Mouse (Mus musculus) midbrain, embryonic 14.5 days (tissue): ENCODE measurements around the gene Rfesd. TPM values are rescaled to one million over a fixed set of nuclear protein-coding genes. Genes with fewer than 3 reads are reported as not detected.
A peak's percentile ranks its signal among the peaks of the same experiment; 100 is the strongest.

Source experiments
- ATAC-seq: fragments of 200-750 bp; cut with Nextera tagmentation; 2 replicates; pipeline ENCODE4 v1.8.0; 2017; ENCODE audit warnings: moderate number of reproducible peaks, moderate library complexity; ENCODE audit not compliant: low FRiP score, low TSS enrichment
- DNase-seq: peaks from one replicate; pipeline ENCODE4 v3.0.0-alpha.2; 2015
- H3K27ac ChIP-seq: fragments of 300-500 bp; sonication (generic); replicated peaks from 2 replicates; pipeline ENCODE4 v1.5.1; 2014; ENCODE audit warnings: mild to moderate bottlenecking, low read depth, low read length, moderate library complexity
- H3K27me3 ChIP-seq: fragments of 300-500 bp; sonication (generic); 2 replicates; pipeline ENCODE4 v1.6.1; 2014; ENCODE audit warnings: low read length, control low read depth, mixed read lengths; ENCODE audit not compliant: control insufficient read depth, insufficient read depth
- H3K36me3 ChIP-seq: fragments of 300-500 bp; sonication (generic); 2 replicates; pipeline ENCODE4 v1.6.1; 2014; ENCODE audit warnings: low read length, control low read depth; ENCODE audit not compliant: control insufficient read depth, insufficient read depth
- H3K4me1 ChIP-seq: fragments of 300-500 bp; sonication (generic); 2 replicates; pipeline ENCODE4 v1.6.1; 2014; ENCODE audit warnings: mild to moderate bottlenecking, antibody characterized with exemption, low read length, control low read depth; ENCODE audit not compliant: control insufficient read depth, insufficient read depth
- H3K4me2 ChIP-seq: fragments of 300-500 bp; sonication (generic); 2 replicates; pipeline ENCODE4 v1.6.1; 2014; ENCODE audit warnings: mild to moderate bottlenecking, low read length, moderate library complexity
- H3K4me3 ChIP-seq: fragments of 300-500 bp; sonication (generic); replicated peaks from 2 replicates; pipeline ENCODE4 v1.5.1; 2014; ENCODE audit warnings: low read depth, low read length
- H3K9ac ChIP-seq: fragments of 300-500 bp; sonication (generic); replicated peaks from 2 replicates; pipeline ENCODE4 v1.6.1; 2014; ENCODE audit warnings: mild to moderate bottlenecking, low read length, moderate library complexity
- H3K9me3 ChIP-seq: fragments of 300-500 bp; sonication (generic); 2 replicates; pipeline ENCODE4 v1.6.1; 2016; ENCODE audit warnings: low read length, control low read depth, mixed read lengths; ENCODE audit not compliant: control insufficient read depth
- WGBS: fragments of 180-500 bp; shearing (Covaris S2); extraction: QIAGEN DNeasy Blood & Tissue Kit; methylation state at CpG from one replicate; pipeline ENCODE4 v1.1.7; 2014; 5-methylcytosine and 5-hydroxymethylcytosine counted together
- polyA plus RNA-seq: library from polyadenylated mRNA; unstranded; fragments of >200 nt; fragmentation: Nextera tagmentation; extraction: Ambion mirVana; gene quantifications from 2 replicates; pipeline ENCODE4 v1.2.1, GENCODE M21; 2014

Rfesd gene
- 19.6 and 24.1 TPM in 2 replicates for polyA plus RNA-seq

DNA sequence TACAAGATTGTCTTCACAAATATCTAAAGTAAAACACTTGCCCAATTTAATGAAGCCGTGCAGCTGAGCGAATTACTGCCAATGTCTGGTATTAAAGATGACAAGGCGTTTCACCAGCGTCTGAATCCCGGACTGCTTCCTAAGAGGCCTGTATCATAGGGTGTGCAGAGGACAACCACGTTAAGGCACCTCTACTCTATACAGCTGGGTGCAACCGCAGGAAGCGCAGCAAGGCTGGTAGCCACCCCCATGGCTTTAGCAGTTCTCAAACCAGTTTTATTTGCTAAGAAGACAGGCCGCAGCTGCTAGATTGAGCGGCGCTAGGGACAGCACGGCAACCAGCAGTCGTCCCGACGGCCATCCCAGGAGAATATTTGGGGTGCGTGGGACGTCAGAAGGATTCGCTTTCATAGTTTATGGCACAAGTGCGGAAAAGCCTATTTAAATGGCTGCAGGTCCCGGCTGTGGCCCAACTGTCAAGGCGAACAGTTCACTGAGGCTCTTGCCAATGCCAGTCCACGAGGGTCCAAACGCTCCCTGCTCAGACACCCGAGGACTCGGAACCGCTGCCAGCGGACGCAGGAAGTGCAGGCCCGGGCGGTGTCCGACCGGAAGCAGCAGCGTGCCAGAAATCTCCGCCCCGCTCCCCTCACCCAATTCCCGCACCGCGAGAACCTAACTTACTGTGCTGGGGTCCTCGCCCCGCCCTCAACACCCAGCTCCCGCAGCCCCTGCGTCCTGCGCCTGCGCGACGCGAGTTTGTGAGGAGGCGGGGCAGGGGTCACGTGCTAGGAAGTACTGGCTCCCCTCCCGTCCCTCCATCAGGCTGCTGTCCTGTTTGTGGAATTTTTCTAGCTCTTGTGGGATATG lies at the start of gene Rfesd:
TSS of gene Rfesd (minus strand) at position 746 of the 870 bp plus-strand sequence.
- H3K9ac ChIP-seq = peak within 1 kb of the TSS; percentile 93
- ATAC-seq = peak; percentile 100
- peak; percentile 100 for DNase-seq
- H3K4me3 ChIP-seq = peak within 1 kb of the TSS; percentile 78
- H3K4me1 ChIP-seq = peaks cover 7% of the 10 kb centered on the region; the same call in 1 of the 2 replicates
- no peaks in the 10 kb centered on the region for H3K36me3 ChIP-seq
- H3K27me3 ChIP-seq = no peaks in the 10 kb centered on the region
- H3K4me2 ChIP-seq = peak within 1 kb of the TSS; percentile 77
- H3K27ac ChIP-seq = peak within 1 kb of the TSS; percentile 95
- WGBS = under 1% methylated on average over 50 of the region's 50 CpGs
- H3K9me3 ChIP-seq = no peaks in the 10 kb centered on the region

DNA sequence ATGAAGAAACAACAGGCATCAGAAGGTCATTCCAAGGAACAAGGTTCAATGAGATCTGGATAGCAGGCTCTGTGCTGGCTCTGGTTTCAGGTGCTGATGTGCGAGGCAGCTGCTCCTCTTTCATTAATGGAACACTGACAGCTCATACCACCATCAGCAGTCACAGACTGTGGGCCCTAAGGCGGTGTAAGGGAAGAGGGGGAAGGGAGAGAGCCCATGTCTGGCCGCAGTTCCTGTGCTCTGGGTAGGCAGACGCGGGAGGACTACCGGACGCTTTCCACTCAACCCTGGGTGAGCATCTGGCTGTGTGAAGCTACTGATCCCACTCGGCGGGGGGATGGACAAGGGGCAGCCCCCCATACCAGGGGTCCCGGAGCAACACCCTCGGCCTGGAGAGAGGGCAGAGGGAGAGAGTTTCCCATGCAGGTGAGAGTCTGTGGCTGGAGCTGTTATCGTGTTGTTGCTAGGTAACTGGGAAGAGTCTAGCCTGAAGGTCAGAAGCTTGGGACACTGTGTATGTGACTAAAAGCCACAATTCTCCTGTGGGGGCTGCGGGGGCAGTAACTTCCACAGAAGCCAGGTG lies 45.9 kb upstream of the Rfesd start:
- no peak for ATAC-seq
- H3K4me2 ChIP-seq = no peak overlapping the region
- H3K36me3 ChIP-seq = 0 out of 2 replicates have a peak, but pooled peaks cover 3% of the 10 kb centered on the region
- 93% methylated on average over 13 of the region's 13 CpGs for WGBS
- no peak for DNase-seq
- H3K27ac ChIP-seq = no peak overlapping the region
- H3K27me3 ChIP-seq = no peaks in the 10 kb centered on the region
- no peaks in the 10 kb centered on the region for H3K9me3 ChIP-seq
- H3K9ac ChIP-seq = no peak overlapping the region
- no peak overlapping the region for H3K4me3 ChIP-seq
- H3K4me1 ChIP-seq = no peaks in the 10 kb centered on the region

DNA sequence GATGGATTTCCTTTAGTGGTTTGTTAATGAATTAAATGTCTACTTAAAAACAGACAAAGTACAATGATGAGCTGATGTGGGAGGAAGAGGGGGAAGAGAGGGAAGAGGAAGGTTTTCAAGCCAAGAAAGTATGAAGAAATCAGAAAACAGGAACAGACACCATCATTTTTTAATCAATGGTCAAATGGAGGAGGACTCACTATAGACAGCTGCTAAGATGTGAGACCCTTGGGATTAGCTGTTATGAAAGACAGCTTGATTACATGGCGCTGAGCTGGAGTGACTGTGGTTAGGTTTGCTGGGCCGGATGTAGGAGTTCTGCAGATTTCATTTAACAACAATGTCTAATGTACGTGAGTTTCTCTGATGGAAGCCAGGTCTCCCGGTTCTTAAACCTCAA lies 45.0 kb upstream of the Rfesd start:
- Histone ChIP-seq H3K9ac (no peak overlapping the region), H3K4me3 (no peak overlapping the region), H3K27me3 (no peaks in the 10 kb centered on the region), H3K9me3 (no peaks in the 10 kb centered on the region), H3K4me1 (no peaks in the 10 kb centered on the region), H3K27ac (no peak overlapping the region), H3K4me2 (no peak overlapping the region), H3K36me3 (0 out of 2 replicates have a peak, but pooled peaks cover 3% of the 10 kb centered on the region)
- 89% methylated on average over 4 of the region's 4 CpGs for WGBS
- ATAC-seq (no peak), DNase-seq (no peak)

DNA sequence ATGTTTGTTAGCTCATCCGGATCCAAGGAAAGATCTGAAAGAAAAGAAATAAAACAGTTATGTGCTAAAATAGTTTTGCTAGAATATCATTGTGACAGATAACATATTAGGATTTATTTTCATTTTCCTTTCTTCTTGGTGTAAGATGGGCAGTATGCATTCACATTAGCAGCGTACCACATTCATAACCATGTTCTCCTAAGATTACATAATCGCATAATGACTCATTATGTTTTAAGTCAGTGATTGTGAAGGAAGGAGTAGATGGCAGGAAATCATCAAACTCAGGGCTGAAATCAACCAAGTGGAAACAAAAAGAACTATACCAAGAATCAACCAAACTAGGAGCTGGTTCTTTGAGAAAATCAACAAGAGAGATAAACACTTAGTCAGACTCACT lies 44.0 kb upstream of the Rfesd start:
- H3K4me2 ChIP-seq = no peak overlapping the region
- no peaks in the 10 kb centered on the region for H3K9me3 ChIP-seq
- 0 out of 2 replicates have a peak, but pooled peaks cover 3% of the 10 kb centered on the region for H3K36me3 ChIP-seq
- DNase-seq = no peak
- no peak overlapping the region for H3K27ac ChIP-seq
- WGBS = 97% methylated on average over 3 of the region's 3 CpGs
- no peak overlapping the region for H3K9ac ChIP-seq
- peaks cover 8% of the 10 kb centered on the region; the same call in 1 of the 2 replicates for H3K27me3 ChIP-seq
- H3K4me3 ChIP-seq = no peak overlapping the region
- ATAC-seq = no peak
- H3K4me1 ChIP-seq = no peaks in the 10 kb centered on the region

DNA sequence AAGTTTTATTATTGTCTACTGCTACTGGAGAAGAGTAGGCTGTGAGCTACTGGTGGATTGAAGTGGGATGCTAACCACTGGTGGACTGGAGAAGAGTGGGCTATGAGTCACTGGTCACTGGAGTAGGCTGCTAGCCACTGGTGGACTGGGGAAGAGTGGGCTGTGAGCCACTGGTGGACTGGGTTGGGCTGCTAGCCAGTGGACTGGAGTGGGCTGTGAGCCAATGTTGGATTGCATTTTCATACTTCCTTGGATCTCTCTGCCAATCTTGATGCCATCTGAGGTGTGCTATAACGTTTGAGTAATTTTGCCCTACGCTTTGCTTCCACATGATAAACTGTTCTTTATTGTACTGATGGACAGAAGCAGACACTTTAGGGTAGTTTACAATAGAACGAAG lies 43.6 kb upstream of the Rfesd start:
- WGBS = 95% methylated on average over 3 of the region's 3 CpGs
- H3K9me3 ChIP-seq = no peaks in the 10 kb centered on the region
- H3K27ac ChIP-seq = no peak overlapping the region
- H3K4me1 ChIP-seq = no peaks in the 10 kb centered on the region
- no peak overlapping the region for H3K9ac ChIP-seq
- ATAC-seq = no peak
- no peak for DNase-seq
- no peak overlapping the region for H3K4me2 ChIP-seq
- H3K36me3 ChIP-seq = 0 out of 2 replicates have a peak, but pooled peaks cover 3% of the 10 kb centered on the region
- H3K4me3 ChIP-seq = no peak overlapping the region
- peaks cover 12% of the 10 kb centered on the region; the same call in 1 of the 2 replicates for H3K27me3 ChIP-seq

DNA sequence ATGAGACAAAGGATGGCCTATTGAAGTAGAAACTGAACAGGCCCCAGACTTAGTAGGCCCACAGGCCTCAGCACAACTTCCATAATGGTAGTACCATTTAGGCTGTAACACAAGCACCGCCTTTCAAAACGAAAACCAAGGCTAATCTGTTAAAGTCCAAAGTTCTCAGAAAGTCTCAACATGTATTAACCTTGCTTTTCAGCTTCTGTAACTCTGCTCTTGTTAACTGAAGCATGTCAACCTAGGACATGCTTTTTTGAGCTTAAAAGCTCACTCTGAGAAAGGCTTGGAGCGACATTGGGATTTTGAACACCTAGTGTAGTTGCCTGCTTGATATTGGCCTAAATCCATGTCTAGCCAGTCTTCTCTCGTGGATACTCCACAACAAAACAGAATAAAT lies 41.1 kb upstream of the Rfesd start:
- DNase-seq (no peak), ATAC-seq (no peak)
- no peak overlapping the region for H3K27ac ChIP-seq
- H3K27me3 ChIP-seq = peaks cover 30% of the 10 kb centered on the region
- 88% methylated on average over 4 of the region's 4 CpGs for WGBS
- peaks cover 10% of the 10 kb centered on the region; the same call in 1 of the 2 replicates for H3K4me1 ChIP-seq
- no peak overlapping the region for H3K9ac ChIP-seq
- H3K4me3 ChIP-seq = no peak overlapping the region
- no peaks in the 10 kb centered on the region for H3K9me3 ChIP-seq
- 0 out of 2 replicates have a peak, but pooled peaks cover 3% of the 10 kb centered on the region for H3K36me3 ChIP-seq
- H3K4me2 ChIP-seq = no peak overlapping the region

DNA sequence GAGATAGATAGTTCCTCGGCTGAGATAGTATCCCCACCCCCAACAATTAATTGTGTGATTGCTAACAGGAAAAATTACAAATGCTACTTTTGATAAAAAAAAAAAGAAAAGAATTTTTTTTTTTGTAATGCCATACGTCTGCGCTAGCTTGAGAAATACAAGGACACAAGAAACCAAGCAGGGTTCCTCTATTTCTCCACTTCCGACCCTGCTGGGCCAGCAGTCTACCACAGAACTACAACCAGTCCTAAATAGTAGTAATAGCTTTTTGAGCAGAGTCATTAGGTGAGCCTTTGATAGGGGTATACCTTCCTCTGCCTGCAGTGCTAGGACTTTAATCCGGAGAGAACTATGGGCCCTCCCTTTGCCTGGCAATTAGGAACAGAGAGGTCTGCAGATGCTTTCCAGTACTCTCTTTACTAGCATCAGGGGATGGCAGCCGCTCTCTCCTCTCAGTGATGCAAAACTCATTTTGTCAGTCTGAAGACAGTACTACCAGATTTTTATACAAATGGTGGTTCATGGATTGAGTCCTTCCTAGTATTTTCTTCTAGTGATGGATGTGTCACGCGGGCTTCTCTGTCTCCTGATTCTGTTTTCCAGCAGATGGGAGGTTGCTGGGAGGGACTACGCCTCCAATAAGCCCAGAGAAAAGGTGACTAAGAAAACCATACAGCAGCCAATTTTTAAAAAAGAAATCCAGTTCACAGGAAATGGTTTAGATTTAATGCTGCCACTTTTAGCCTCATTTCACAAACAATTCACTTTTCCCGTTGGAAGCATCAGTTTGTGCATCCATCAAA lies 38.9 kb upstream of the Rfesd start:
- DNase-seq = no peak
- Histone ChIP-seq H3K27ac (no peak overlapping the region), H3K4me2 (no peak overlapping the region), H3K9ac (no peak overlapping the region), H3K36me3 (0 out of 2 replicates have a peak, but pooled peaks cover 3% of the 10 kb centered on the region), H3K4me1 (peaks cover 10% of the 10 kb centered on the region; the same call in 1 of the 2 replicates), H3K9me3 (no peaks in the 10 kb centered on the region), H3K4me3 (peak overlapping the region; percentile 57; the same call in 1 of the 2 replicates), H3K27me3 (peaks cover 37% of the 10 kb centered on the region)
- WGBS = 75% methylated on average over 10 of the region's 10 CpGs
- ATAC-seq = no peak

DNA sequence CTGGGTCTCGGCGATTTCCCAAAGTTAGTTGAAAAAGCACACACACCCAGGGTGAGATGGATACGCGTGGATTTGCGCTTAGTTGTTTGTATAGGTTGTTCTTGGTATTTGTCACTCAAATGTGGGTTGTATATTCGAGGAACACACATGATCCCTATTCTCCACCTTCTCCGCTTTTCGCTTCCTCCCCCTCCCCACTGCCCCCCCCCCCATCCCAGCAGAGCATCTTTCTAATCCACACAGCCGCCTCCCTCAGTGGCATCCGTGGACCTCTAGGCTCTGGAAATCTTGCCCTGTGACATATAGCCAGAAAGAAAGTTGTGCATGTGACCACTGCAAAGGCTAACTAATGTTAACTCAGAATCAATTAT lies 38.4 kb upstream of the Rfesd start, which contains the start of gene Gpr150:
TSS of gene Gpr150 (minus strand) at position 101 of the 371 bp plus-strand sequence.
- Histone ChIP-seq H3K9me3 (no peaks in the 10 kb centered on the region), H3K4me1 (peaks cover 10% of the 10 kb centered on the region; the same call in 1 of the 2 replicates), H3K36me3 (no peaks in the 10 kb centered on the region), H3K27me3 (peaks cover 37% of the 10 kb centered on the region), H3K27ac (0 out of 2 replicates have a peak within 1 kb of the TSS, but pooled peaks have one; percentile 20), H3K9ac (peak within 1 kb of the TSS; percentile 60), H3K4me2 (peak within 1 kb of the TSS; percentile 100), H3K4me3 (peak within 1 kb of the TSS; percentile 57)
- peak; percentile 1; the same call in 1 of the 2 replicates for ATAC-seq
- 9% methylated on average over 10 of the region's 10 CpGs for WGBS
- DNase-seq = no peak
